Mouse (Mus musculus) brain, embryonic 14.5 days (tissue): ENCODE results near the gene Inca1. TPM values are rescaled to one million over a fixed set of nuclear protein-coding genes. Genes with fewer than 3 reads are reported as not detected.
A peak's percentile ranks its signal among the peaks of the same experiment; 100 is the strongest.

Experiments
- DNase-seq: peaks from one replicate; pipeline ENCODE4 v3.0.0-alpha.2; 2011; ENCODE audit warnings: low read depth
- CTCF ChIP-seq: fragments of 200-500 bp; IDR thresholded peaks from 2 replicates; pipeline ENCODE4 v1.5.1; 2012; ENCODE audit warnings: inconsistent platforms, mild to moderate bottlenecking, moderate library complexity, borderline replicate concordance; ENCODE audit not compliant: insufficient read depth, insufficient read length; ENCODE audit errors: extremely low read depth
- POLR2A ChIP-seq: fragments of 200-500 bp; IDR thresholded peaks from 2 replicates; pipeline ENCODE4 v1.6.1; 2012; ENCODE audit warnings: mild to moderate bottlenecking, inconsistent platforms, borderline replicate concordance; ENCODE audit not compliant: poor library complexity, insufficient read depth, insufficient read length, severe bottlenecking; ENCODE audit errors: extremely low read depth
- polyA plus RNA-seq: library from polyadenylated mRNA; depleted of rRNA; stranded (reverse); fragments of >200 nt; gene quantifications from 2 replicates; pipeline ENCODE4 v1.2.3, GENCODE M21; 2012

The Inca1 gene
- polyA plus RNA-seq, 1 experiment, result 0.72 TPM

DNA sequence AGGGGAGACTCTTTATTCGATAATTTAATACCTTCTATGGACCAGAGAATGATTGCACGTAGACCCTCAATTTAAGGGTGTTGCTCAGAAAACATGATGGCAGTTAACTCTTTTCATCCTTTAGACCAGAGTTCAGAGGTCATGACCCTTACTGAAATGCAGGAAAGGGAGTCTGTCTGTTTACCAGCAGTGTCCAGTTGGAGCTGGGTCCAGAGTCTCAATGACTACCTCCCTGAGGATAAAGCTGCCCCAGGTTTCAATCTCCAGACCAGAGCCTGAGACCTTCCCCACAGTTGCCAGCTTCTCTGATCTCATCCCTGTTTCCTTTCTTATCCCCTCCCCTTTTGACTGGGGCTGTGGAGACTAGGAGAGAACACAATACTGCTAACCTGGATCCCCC lies 21.4 kb downstream of the Inca1 start:
- TF ChIP-seq CTCF, result no peak
- no peak for TF ChIP-seq POLR2A
- no peak for DNase-seq

DNA sequence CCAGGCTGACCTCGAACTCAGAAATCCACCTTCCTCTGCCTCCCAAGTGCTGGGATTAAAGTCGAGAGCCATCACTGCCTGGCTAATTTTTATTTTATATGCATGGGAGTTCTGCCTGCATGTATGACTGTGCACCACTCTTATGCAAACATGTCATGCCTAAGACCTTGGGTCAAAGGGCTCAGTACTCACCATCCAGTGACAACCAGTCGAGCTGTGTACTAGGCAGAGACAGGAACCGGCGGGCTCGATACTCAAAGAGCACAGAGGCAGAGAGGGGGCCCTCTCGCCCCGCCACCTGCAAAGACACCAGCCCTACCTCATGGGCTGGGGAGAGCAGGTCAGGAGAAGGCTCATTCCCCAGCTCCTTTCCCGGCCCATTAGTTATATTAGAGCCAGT lies 21.9 kb downstream of the Inca1 start:
- no peak for TF ChIP-seq CTCF
- TF ChIP-seq POLR2A, result no peak
- no peak for DNase-seq

DNA sequence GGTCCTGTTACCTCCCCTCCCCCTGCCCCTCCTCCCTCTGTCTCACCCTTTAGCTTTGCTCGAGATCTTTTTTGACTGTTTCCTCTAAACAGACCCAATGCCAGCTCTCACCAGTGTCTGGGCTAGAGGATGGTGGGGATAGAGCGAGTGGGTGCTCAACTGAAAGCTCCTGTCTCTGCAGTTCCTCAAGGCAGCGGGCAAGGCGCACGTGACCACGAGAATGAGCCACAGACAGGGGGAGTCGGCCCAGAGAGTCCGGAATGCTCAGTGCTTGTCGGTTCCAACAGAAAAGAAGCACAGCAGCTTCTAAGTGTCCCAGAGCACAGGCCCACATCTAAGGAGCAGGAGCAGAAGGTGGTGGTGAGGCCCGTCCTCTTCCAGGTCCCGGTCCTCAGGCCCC lies 25.5 kb downstream of the Inca1 start:
- DNase-seq, result no peak
- TF ChIP-seq POLR2A, result no peak
- TF ChIP-seq CTCF, result no peak

DNA sequence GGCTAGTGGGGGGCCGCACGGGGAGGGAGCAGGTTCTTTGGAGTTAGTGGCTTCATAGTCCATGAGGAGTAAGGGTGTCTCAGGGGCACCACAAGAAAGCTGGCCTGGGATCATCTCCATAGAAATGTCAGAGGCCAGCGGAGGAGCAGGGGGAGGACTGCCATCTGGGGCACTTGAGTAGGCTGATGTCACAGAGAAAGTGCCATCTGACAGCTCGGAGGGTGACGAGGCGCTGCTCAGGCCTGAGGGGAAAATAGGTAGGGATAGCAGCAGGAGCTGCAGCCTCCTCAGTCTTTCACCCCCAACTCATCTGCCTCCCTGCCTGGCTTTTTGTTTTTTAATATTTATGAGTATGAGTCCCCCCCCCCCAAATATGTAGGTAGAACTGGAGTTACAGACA lies 25.9 kb downstream of the Inca1 start:
- no peak for DNase-seq

DNA sequence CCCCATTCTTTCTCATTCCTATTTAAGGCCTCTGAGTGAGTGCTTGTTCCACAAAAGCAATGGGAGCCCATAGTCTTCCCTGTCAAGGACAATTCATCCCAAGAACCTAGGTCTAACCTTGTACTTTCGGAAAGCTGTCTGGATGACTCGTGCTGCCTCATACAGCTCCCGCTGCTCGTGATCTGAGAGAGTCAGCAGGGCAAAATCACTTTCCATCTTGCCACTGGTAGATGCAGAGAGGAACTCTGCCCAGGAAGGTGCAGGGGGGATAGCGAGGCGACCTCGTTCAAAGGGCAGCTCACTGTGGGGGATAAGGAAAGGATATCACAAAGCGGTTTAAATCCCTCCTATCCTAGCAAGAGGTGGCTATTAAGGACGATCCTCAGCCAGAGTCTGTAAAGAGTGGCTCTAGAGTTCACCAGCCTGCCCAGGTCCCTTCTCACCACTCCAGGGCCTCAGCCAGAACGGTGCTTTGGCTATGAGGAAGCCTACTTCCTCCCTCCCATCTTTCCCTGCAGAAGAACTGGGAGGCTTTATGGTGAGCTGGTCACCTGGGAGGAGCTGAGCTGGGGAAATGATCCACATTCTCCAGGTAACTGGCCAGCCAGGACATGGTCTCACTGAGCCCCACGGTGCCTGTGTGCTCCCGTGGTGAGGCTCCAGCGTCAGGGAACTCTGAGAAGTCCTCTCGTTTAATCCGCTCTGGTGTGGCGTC lies 28.5 kb downstream of the Inca1 start:
- TF ChIP-seq CTCF (no peak), POLR2A (no peak)
- no peak for DNase-seq

More for the DNA sequence above, 25.9 kb downstream of the Inca1 start:
- TF ChIP-seq CTCF (no peak), POLR2A (no peak)

DNA sequence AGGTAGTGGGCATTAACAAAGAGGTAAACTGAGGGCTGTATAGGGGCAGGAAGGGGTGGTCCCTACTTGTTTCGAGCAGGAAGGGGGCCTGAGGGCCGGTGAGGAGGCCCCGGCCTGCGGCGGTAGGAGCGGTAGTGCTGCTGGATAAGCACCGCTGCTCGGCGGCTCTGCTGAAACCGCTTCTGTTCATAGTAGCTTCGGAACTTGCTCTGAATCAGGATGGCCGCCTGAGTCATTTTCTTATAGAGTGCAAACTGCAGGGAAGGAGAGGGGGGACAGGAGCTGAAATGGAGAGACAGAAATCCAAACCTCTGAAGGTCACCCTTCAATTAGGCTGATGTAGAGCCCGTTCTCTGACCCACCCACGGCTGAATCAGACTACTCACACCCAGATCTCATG lies 29.5 kb downstream of the Inca1 start:
- no peak for TF ChIP-seq POLR2A
- TF ChIP-seq CTCF, result no peak
- DNase-seq, result peak; percentile 51

DNA sequence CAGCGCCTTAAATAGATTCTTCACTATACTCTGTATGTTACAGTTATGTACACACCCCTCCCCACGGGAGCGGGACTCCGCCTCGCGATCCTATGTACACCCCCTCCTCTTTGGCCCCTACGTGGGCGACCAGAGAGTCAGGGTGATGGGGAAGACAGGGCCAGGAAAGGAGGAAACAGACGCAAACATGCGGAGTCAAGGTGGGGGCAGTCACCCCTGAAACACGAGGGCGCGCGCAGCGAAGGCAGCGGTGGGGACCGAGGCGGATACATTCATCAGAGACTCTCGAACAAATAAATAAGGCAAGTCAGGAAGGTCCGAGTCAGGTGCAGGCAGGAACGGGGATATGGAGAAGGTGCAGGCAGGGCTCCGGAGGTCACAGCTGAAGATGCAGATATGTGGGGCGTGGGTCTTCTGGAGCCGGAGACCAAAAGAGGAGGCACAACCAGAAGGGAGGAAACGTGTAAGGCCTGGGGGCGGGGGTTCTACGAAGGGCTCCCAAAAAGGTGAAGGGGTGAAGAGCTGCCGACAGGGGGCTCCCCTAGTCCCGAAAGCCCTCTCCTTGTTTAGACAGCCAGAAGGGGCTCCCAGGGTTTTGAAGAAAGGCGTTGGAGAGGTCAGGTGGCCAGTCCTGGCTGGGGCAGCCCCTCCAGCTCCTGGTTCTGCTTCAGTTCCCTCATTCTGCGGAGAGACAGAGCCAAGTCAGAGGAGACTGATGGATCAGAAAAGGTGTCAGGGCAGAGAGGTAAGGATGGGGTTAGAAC lies 30.2 kb downstream of the Inca1 start:
- peak; percentile 85 for DNase-seq
- no peak for TF ChIP-seq POLR2A
- TF ChIP-seq CTCF, result peak; percentile 61

DNA sequence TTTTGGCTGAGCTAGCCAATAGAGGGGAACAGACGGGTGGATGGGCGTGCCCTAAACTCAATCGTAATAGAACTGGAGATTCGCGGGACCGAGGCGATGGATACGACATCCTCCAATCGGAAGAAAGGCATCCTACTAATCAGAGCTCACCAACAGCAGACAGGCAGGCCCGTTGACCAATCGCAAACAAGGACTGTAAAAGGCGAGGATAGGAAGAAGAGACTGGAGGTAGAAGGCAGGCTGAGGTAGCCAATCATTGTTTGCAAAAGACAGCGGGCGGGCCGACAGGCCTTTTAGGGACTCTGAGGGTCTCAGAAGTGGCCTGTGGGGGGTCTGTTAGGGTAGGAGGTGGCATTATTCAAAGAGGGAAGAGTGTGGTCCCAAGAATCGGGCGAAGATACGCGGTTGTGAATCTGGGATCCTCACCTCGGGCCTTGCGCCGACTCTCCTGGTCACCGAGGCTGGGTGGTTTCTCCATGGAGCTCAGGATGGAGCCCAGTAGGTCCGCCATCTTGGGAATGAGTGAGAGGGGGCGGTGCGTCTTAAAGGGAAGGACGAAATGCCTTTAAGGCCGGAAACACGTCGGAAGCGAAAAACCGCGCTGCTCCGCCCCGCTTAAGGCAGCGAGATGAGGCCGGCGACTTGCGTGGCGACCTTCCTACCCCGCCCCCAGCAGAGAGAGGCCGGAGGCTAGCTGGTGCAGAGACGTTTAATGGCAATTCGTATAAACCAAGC lies 31.0 kb downstream of the Inca1 start, which contains the start of gene Spag7:
Gene Spag7 (minus strand): TSS at position 646 of the 735 bp plus-strand sequence.
- DNase-seq, result peak; percentile 100

DNA sequence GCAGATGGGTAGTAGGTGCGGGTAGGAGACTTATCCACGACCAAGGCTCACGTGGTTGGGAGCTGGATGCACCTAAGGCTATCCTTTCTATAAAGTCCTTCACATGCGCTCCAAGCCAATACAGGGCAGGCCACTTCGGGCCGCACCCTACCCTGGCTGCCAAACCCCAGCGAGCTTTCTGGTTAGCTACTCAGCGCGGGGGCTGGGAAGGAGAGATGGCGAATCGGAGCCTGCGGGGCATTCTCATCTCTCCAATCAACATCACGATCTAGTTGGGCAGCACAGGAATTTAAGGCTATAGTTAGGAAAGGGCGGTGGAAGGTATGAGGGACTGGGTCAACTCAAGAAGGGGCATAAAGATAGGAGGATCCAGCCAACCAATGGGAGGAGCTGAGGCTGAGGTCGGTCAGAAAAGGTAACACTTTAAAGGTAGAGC lies 31.6 kb downstream of the Inca1 start:
- TF ChIP-seq CTCF, result no peak
- no peak for TF ChIP-seq POLR2A

More for the DNA sequence above, 31.0 kb downstream of the Inca1 start, which contains the start of gene Spag7:
- TF ChIP-seq POLR2A (peak; percentile 55; the same call in 1 of the 2 replicates), CTCF (no peak)

DNA sequence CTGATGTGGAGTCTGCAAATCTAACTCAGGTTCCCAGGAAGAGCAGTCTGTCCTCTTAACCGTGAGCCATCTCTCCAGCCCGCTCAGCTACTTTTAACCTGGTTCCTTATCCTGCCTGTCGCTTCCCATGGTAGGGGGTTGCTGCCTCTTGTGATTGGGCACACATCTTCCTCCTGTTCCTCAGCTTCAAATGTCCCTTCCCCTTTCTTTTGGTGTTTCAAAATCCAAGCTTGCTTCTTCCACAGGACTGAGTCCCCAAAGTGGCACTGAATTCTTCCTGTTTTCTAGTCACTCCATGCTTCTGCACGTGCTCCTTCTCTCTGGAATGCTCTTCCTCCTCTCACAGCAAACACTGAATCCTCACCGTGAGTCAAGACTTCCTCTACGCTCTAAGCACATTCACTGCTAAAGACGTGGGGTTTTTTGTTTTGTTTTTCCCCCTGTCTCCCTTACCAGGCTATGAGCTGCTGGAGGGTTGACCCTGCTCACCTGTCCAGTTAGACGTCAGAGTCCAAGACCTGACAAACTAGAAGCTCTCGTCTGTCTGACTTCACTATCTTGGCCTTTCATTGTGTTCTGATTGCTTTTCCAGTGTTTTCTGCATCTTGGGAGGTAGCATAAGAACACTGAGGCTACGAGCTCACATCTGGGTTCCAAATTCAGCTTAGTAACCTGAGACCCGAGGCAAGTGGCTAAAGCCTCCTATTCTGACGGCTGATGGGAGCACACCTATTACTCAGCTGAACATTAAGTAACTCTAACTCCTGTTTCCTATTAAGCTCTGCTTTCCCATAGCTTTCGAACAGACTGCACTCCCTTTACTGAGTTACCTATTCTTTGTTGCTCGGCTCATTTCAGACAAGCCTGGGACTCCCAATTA lies 32.4 kb downstream of the Inca1 start:
- TF ChIP-seq CTCF, result no peak
- no peak for TF ChIP-seq POLR2A

More for the DNA sequence above, 31.6 kb downstream of the Inca1 start:
- DNase-seq, result no peak

More for the DNA sequence above, 32.4 kb downstream of the Inca1 start:
- DNase-seq, result no peak
